Comparison of ENCODE assay signal across 13 mouse cellular contexts in the genomic region with DNA sequence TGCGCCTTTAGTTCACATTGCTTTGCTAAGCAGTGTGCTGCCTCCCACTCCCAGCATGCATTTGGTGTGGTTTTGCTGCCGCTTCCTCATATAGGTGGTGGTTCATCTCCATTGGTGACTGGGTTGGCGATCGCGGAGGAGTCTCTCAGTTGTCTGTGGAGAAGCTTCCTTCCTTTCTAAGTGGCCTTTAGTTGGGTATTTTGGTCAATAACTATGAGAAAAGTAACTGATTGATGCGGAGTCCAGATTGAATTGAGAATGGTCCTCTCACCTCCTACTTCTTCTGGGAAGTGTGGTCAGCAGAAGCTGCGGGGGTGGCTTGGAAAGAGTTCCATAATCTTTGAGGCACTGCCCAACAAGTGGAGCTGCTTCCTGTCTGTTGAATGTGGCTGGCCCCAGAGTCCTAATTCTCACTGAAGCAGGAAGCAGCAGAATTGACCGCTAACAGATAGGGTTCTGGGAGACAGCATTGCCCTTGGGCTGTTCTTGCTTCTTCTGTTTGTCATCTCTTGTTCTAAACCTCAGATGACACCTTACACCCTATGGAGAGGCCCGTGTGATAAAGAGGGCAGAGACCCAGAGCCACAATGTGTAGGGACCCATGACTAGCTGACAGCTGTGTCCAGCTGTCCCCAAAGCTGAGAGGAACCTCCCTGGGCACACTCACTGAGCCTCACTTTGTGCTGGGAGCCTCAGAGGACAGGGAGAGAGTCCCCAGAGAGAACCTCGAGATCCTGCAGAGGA. TPM values are rescaled to one million over a fixed set of nuclear protein-coding genes. Genes with fewer than 3 reads are reported as not detected.
DNase-seq lines count a peak whose midpoint lies in the region; ATAC-seq lines count a peak whose summit lies in the region.
"Had no signal": no experiment of that assay in that cellular context is flagged by ENCODE, and none has a peak within 500 bp of the region (broad histone marks: within the 10 kb centered on the region; RNA-seq: fewer than 3 reads in every experiment).

No protein-coding gene starts in this region.

- peak; percentile 88 for ATAC-seq in megakaryocyte, adult 5-6 weeks (ENCODE audit: poor library complexity, severe bottlenecking)
- ATAC-seq in hindbrain, embryonic 11.5 days (ENCODE audit: low FRiP score): no peak
- ATAC-seq: forebrain, embryonic 16.5 days had no signal

- H3K4me3 ChIP-seq in hindbrain, embryonic 11.5 days (ENCODE audit: low read depth, low read length): no peak overlapping the region
- H3K4me3 ChIP-seq: limb, embryonic 12.5 days had no signal

- H3K27me3 ChIP-seq in hindbrain, embryonic 11.5 days (ENCODE audit: control insufficient read depth, insufficient read depth, low read length): no peaks in the 10 kb centered on the region

- H3K4me1 ChIP-seq in hindbrain, embryonic 11.5 days (replicated peaks; ENCODE audit: control insufficient read depth, insufficient read depth, low read length): no peaks in the 10 kb centered on the region

- peak; percentile 43 for DNase-seq in layer of hippocampus, adult 9-11 months
- DNase-seq in layer of hippocampus, postnatal 36 days: no peak
- peak; percentile 14 for DNase-seq in thymus, postnatal 14 days
- DNase-seq in thymus, adult 18-20 months: no peak
- DNase-seq in hindbrain, embryonic 11.5 days (ENCODE audit: low spot score): no peak
- DNase-seq in kidney, postnatal 10 days: no peak
- DNase-seq: adrenal gland, adult 2 months; heart, postnatal 36 days; kidney, postnatal 25 days had no signal

- H3K9ac ChIP-seq in hindbrain, embryonic 11.5 days (ENCODE audit: low read depth, low read length): no peak overlapping the region
- H3K9ac ChIP-seq: limb, embryonic 12.5 days had no signal

- no peaks in the 10 kb centered on the region for H3K9me3 ChIP-seq in hindbrain, embryonic 11.5 days (ENCODE audit: control insufficient read depth, low read length)
- H3K9me3 ChIP-seq: limb, embryonic 12.5 days had no signal

- H3K36me3 ChIP-seq in hindbrain, embryonic 11.5 days (ENCODE audit: control insufficient read depth, insufficient read depth, low read length): no peaks in the 10 kb centered on the region
- H3K36me3 ChIP-seq: limb, embryonic 12.5 days had no signal

- WGBS in hindbrain, embryonic 11.5 days: 85% methylated on average over 10 of the region's 10 CpGs

- H3K27ac ChIP-seq in hindbrain, embryonic 11.5 days (ENCODE audit: low read depth, low read length): no peak overlapping the region
- H3K27ac ChIP-seq: limb, embryonic 12.5 days had no signal

- no peak overlapping the region for H3K4me2 ChIP-seq in hindbrain, embryonic 11.5 days (replicated peaks; ENCODE audit: low read depth, low read length)
- H3K4me2 ChIP-seq: limb, embryonic 12.5 days had no signal

RNA-seq across cellular contexts. Expression of gene Otos, which starts 27.5 kb away (rescaled TPM):
- total RNA-seq in layer of hippocampus, postnatal 36 days (2021): under 1 TPM; 0.15 to 0.35 TPM
- 0.85 and 2.8 TPM in 2 replicates for total RNA-seq in megakaryocyte, adult 5-6 weeks (2015)
- 0.53 and 1.8 TPM in 2 replicates for total RNA-seq in megakaryocyte, adult 5-6 weeks (2017)
- 0.09 and 0.10 TPM in 2 replicates for polyA plus RNA-seq in hindbrain, embryonic 11.5 days (2014; fragmentation: Nextera tagmentation; extraction: Ambion mirVana)
- total RNA-seq: adrenal gland, adult 2 months; heart, postnatal 36 days had no signal
- polyA plus RNA-seq: limb, embryonic 12.5 days had no signal

RNA-seq across cellular contexts. Expression of gene Cops9, which starts 34.3 kb away (rescaled TPM):
- total RNA-seq in layer of hippocampus, postnatal 36 days (2021): 100 to 1,000 TPM; 336 to 386 TPM
- 178 and 190 TPM in 2 replicates for total RNA-seq in megakaryocyte, adult 5-6 weeks (2015)
- total RNA-seq in megakaryocyte, adult 5-6 weeks (2017): 166 and 180 TPM in 2 replicates
- 388 and 392 TPM in 2 replicates for polyA plus RNA-seq in hindbrain, embryonic 11.5 days (2014; fragmentation: Nextera tagmentation; extraction: Ambion mirVana)

RNA-seq across cellular contexts. Expression of gene Olfr12, which starts 58.5 kb away (rescaled TPM):
- not detected for total RNA-seq in layer of hippocampus, postnatal 36 days (2021)
- total RNA-seq in megakaryocyte, adult 5-6 weeks (2015): not detected in 2 replicates
- total RNA-seq in megakaryocyte, adult 5-6 weeks (2017): not detected in 2 replicates
- polyA plus RNA-seq in hindbrain, embryonic 11.5 days (2014; fragmentation: Nextera tagmentation; extraction: Ambion mirVana): 0.09 TPM in 1 of 2 replicates, not detected in the other
- total RNA-seq: adrenal gland, adult 2 months; heart, postnatal 36 days; MEL had no signal
- polyA plus RNA-seq: adrenal gland, adult 2 months; forebrain, embryonic 16.5 days; limb, embryonic 12.5 days had no signal

Comparison
In these comparisons a context has a peak if more than half of its experiments do, and no peak if none do; other contexts are left out.
1. DNase-seq: peak in layer of hippocampus, adult 9-11 months (single experiment) and thymus, postnatal 14 days (single experiment); none in layer of hippocampus, postnatal 36 days (0 of 2), thymus, adult 18-20 months (0 of 2), hindbrain, embryonic 11.5 days (single experiment) and kidney, postnatal 10 days (single experiment).